Mouse (Mus musculus) brain, adult 2 months (tissue): Measurements from ENCODE around the gene Prkd2.
A peak's percentile ranks its signal among the peaks of the same experiment; 100 is the strongest.

Source experiments
- DNase-seq: peaks from one replicate; pipeline ENCODE4 v3.0.0; 2011; ENCODE audit warnings: low read depth, low spot score

Prkd2 gene

DNA sequence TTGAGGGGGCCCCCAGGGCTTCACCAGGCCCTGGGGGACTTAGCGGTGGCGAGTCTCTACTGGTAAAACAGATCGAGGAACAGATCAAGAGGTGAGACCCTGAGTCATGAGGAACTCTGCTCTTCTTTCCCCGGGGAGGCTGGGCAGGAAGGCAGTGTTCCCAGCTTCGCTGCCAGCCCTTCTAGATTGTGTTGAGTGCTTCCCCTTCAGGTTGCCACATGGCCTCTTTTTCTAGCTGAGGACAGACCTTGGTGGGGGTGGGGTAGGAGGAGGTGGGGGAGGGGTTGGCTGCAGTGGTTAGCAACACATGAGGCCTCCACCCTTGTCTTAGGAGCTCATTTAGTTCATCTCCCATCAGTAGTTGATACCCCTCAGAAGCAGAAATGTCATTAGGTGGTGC lies 16.1 kb upstream of the Prkd2 start:
- no peak for DNase-seq

DNA sequence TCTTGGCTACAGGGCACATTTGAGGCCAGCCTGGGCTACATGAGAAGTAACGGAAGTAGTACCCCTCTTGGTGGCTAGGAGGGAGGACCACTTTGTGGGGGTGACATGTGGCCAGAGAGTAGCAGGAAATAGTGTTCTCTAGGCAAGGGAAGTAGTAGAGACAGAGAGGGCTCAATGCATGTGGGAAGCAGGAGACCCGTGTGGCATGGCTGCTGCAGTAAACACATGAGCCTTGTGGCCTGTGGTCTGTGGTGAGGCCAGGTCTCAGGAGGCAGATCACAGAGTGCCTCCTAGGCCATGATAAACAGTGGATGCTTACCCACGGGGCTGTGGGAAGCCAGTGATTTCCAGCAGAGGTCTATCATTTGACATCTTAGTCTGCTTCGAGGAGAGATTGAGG lies 15.4 kb upstream of the Prkd2 start:
- no peak for DNase-seq

DNA sequence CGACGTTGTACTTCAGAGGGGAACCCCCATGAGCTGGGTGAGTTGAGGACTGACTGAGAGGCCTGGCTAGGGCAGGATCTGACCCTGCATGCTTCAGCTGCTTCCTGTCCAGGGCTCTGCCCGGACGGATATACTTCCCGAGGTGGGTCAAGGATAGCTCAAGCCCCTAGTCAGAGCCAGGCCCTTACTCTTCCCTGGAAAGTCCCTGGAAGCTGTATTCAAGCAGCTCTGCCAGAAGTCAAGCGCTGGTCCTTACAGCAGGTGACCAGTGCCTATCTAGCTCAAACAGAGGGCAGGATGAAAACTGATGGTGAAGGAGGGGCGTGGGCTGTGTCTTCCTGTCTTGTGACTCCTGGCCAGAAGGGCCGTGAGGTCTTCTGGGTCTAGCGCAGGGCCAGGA lies 12.3 kb upstream of the Prkd2 start:
- no peak for DNase-seq

DNA sequence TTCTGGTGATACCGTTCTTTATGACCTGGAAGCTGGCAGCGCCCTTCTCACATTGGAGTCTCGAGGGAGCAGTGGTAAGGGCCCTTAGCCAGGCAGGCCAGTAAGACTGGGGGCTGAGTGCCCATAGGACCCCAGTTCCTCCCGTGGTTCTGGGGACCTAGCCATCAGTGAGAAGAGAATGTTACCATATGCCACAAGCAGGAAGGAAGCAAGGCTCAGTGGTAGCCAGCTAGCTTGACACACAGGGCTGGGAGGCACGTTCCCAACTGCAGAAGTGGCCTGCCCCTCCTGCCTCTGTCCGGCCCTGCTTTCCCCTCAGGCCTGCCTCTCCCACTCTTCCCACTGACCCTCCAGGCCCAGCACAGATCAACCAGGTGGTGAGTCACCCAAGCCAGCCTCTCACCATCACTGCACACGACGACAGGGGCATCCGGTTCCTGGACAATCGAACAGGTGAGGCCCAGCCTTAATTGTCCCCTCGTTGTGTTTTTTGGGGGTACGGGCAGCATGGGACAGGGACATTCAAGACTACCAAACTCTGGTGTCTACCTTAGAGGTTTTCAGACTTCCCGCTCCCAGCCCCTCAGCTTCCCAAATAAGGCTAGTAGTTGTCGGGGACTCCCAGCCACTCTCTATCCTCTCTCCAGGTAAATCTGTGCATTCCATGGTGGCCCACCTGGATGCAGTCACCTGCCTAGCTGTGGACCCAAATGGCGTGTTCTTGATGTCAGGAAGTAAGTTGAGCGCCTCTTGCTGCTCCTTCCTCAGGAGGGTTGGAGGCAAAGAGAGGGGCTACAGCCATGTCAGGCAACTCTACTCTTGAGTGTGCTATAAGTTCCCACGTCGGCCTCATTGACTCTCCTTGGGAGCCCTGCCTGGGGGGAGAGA lies 4.5 kb upstream of the Prkd2 start:
- no peak for DNase-seq

DNA sequence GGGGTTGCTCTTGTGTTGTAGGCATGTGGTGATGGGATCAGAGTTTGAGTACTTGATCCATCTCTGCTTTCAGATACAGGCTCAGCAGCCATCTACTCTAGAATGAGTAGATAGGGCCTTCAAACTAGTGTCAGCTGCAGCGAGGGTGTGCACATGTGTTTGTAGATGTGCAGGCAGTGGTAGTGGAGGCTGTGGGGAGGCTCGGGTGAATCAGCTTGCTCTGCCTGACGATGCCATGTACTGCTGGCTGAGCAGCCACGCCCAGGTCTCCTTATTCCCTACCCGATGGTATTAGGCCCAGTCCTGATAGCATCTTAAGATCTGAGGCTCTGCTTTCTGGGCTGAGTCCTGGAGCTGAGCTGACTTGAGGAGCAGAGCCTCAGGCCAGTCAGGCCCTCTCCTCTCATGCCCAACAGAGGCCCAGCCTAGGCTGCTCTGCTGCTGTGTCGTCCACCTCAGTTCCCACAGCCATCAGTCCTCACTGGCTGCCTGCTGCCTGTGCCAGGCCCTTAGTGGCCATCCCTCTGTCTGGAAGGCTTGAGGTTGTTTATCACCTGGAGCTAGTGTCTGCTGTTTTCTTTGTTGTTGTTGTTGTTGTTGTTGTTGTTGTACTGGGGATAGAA lies 3.8 kb upstream of the Prkd2 start:
- DNase-seq, result peak; percentile 74

DNA sequence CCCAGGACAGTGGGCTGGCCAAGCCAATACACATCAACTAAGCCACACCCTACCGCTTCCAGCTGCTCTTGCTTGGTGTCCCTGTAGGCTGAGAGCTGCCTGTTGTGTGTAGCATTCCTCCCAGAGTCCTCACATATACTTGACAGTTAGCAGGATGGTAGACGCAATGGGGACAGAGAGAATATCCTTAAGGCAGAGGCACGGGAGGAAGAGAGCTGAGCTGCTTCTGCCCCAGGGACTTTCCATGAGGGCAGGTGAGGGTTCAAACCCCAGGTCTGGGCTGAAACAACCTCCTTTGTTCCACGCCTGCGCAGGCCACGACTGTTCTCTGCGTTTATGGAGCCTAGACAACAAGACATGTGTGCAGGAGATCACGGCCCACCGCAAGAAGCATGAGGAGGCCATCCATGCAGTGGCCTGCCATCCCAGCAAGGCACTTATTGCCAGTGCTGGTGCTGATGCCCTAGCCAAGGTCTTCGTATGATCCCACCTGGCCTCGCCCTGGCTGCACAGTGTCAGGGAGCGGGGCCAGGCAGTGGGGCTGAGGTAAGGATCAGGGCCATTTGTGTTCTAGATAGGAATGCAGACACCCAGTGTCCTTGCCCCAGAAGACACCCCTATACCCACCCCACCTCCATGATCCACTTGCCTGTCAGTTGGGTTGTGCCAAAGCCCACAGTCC lies 3.1 kb upstream of the Prkd2 start:
- DNase-seq, result no peak

DNA sequence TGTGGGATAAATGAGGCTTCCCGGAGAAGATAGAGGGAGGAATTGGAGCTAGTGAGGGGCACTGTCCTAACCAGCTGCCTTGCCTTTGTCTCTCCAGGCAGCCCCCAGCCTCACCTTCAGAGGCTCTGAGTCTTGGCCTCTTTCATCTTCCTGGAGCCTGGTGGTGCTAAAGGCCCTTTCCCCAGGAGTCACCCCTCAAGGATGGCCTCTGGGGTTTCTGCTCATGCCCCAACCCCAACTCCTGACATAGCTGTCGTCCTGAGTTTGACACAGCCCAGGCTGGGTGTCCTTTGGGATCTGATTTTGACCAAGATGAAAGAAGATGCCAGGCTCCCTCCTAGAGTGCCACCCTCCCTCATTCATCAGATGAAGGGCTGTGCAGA lies 2.6 kb upstream of the Prkd2 start:
- no peak for DNase-seq

DNA sequence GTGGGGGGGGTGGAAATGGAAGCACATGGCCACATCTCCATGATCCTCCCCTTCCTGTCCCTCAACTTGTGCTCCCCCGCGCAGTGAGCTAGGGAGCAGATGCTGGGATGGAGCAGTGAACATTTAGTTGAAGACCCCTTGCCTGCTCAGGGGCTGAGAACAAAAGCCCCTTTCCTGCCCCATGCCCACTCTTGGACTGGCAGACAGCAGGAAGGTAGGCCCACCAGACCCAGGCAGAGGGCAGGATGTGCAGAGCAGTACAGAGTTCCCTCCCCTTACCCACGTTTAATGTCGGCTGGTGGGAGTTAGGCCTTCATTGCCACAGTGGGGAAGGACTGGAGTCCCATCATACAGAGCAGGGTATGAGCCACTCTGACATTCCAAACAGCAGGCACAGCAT lies 1.6 kb upstream of the Prkd2 start:
- no peak for DNase-seq

DNA sequence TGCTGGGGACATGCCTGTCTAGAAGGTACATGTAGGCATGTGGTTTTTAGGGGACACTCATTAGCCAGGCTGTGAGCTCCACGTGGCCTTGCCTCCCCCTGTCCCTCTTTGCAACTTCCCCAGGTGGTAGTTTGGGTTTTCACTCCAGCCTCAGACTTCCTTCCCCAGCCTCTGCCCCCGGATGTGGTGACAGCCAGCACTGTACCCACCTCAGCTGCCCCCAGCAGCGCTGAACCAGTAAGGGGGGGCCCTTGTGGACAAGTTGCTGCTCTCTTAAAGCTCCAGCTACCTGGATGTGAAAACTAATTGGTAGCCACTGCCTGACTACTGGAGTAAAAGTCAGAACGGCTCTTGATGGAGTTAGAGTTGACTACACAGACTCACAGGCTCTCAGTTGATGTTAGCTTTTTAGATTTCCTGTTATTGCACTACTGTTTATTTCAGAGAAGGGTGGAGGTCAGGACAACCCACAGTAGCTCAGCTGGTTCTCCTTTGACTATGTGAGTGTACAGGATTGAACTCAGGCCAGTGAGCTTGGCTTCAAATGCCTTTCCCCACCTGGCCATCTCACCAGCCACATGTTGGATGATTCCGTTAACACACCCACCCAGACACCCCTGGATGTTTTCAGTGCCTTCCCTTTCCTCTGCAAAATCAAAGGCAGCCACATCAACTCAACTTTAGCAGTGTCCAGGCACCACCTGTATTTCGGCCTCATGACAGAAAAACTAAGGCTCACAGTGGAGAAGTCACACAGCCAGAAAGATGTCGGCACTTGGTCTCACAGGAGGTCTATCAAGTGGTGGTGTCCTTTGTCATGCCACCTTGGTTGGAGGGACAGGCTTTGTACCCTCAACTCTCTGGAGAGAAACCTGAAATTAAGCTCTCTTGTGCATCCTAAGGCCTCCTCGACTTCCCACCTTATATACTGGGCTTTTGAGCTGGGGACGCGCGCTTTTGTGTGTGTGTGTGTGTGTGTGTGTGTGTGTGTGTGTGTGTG lies 841 bp upstream of the Prkd2 start:
- no peak for DNase-seq

DNA sequence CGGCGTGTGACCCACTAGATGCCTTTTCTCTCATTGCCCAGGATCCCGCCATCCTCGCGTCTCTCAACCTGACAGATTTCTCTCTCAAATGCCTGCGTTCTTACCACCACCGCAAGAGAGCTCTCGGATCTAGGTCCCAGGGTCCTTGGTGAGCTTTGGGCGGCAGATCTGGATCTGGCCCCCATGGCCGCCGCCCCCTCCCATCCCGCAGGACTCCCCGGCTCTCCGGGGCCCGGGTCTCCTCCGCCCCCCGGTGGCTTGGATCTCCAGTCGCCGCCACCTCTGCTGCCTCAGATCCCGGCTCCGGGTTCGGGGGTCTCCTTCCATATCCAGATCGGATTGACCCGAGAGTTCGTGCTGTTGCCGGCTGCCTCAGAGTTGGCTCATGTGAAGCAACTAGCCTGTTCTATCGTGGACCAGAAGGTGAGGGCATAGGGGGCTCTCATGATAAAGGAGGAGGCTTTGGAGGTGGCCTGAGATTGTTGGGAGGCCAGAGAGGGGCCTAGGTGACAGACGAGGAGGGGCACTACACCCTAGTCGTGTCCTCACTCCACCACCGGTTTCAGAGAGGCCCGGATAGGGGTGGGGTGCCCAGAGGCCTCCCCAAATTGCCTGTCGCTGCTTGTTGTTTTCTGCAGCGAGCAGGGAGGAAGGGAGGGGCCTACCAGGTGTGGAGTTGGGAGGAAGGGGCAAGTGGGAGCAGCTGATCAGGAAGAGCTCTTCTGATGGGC lies 904 bp downstream of the Prkd2 start:
- no peak for DNase-seq

DNA sequence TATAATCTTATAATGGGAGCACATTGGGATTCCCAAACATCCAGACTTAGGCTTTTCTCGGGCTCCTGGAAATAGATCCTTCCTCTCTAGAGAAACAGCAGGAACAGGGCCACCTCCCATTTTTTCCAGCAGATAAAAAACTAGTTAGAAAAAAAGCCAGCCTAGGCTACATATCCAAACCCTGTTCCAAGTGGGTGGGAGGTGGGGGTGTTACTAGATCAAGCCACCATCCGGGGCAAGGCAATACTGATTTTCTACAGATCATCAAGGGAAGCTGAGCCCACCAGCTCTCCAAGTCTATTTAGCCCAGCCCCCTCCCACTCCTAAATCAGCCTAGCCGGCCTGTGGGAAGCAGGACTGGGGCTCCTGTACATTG lies 2.0 kb downstream of the Prkd2 start:
- DNase-seq, result peak; percentile 42

DNA sequence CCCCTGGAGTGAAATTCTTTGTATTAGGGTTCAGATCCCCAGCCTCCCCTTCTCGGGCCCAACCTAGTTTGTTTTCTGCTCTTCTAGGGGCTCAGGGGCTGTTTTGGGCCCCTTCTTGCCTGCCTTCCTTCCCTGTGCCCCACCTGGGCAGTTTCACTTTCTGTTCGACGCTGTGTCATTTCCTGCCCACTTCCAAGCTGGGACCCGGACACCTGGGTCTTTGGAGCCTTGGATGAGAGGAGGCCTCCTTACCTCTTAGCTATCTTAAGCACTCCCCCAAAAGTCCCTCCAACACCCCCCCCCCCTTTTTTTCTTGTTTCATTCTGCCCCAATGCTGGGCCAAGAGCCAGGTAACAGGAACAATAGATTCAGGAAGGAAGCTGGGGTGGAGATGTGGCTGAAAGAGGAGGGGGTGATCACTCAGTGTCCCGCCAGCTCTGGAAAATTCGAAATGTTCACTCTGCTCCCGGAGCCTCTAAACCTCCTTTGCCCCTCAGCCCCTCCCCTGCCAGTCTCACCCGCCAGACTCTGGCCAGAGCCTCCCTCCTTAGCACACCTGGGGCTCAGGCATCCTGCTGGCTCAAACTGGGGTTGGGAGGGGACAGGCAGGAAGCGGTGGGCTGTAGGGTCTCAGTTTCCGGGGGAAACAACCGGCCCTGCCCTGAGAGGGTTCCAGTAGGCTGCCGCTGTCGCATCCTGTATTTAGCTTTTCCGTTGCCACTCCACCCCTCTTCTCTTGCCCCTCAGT lies 2.5 kb downstream of the Prkd2 start:
- no peak for DNase-seq

DNA sequence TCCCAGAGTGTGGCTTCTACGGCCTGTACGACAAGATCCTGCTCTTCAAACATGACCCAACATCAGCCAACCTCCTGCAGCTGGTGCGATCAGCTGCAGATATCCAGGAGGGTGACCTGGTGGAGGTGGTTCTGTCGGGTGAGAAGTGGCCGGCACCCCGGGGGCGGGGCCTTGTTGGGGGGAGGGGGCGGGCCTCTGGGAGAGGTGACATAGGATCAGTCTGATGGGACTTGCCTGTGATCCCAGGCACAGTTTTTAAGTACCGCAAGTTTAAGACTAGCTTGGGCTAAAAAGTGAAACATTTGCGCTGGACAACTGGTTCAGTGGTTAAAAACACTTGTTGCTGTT lies 3.1 kb downstream of the Prkd2 start:
- no peak for DNase-seq

DNA sequence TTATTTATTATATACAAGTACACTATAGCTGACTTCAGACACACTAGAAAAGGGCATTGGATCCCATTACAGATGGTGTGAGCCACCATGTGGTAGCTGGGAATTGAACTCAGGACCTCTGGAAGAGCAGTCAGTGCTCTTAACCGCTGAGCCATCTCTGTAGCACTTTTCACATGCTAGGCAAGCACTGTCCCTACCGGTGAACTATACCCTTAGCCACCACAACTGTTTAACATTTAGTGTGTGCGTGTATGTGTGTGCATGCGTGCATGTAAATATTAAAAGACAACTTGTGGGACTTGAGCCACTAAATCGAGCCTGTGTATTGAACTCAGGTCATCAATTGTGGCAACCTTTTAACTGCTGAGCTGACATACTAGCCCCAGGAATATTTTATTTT lies 4.1 kb downstream of the Prkd2 start:
- no peak for DNase-seq

DNA sequence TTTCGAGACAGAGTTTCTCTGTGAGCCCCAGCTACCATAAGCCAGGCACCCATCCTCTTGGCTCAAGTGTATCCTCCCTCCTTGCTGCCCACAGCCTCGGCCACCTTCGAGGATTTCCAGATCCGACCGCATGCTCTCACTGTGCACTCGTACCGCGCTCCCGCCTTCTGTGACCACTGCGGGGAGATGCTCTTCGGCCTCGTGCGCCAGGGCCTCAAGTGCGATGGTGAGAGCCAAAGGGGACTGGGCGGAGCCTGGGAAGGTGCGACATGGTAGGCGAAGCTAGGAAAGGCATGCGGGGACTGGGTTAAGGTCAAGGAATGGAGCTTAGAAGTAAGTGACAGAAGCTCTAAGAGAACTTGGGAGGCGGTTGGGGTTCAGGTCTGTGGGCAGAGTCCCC lies 4.8 kb downstream of the Prkd2 start:
- no peak for DNase-seq

DNA sequence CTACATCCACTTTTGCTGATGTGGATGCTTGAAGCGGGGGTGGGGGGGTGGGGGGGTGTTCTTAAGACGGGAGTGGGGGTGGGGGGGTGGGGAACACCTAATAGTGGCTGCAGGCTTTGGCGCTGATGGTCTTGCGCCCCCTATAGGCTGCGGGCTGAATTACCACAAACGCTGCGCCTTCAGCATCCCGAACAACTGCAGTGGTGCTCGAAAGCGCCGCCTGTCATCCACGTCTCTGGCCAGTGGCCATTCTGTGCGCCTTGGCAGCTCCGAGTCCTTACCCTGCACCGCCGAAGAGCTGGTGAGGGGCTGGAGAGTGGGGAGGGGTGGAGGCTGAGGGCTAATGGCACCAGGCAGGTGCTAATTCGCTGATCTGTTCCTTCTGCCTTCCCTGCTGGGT lies 5.9 kb downstream of the Prkd2 start:
- DNase-seq, result peak; percentile 82

DNA sequence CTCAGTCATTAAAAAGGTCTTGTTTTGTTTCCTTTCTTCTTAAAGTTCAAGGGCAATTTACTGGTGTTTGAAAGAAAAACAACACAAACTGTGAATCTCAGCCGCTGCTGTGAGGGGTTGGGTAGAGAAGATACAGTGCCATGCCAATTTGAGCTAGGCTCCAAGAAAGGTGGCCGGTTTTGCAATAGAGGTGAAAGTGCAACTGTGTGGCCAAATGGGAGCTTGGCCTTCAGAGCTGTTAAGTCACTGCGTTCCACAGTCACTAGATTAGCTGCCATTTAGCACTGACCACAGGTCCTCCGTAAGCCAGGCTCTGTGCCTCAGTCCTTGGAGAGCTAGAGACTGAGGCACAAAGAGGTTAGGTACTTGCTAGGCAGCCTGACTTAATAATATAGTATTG lies 8.9 kb downstream of the Prkd2 start:
- no peak for DNase-seq

DNA sequence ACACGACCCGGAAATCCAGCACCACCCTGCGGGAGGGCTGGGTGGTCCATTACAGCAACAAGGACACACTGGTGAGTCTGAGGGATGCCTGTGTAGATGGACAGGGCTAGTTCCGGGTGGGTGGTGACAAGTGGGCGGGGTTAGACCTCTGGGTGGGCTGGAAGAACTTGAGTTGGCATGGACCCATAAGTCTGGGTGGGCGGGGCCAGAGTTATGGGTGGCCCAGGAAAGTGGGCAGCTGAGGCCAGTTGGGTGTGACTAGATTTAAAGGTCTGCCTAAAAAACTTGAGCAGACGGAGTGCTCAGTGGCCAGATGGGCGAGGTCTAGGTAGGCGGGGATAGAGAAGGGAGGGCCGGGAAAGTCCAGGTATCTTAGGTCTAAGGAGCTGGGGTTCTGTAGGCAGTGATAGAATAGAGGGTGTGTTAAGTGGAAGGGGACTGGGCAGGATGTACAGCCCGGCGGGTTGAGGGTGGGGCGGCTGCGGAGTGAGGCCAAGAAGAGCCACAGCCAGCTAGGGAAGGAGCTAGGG lies 10.7 kb downstream of the Prkd2 start:
- DNase-seq, result peak; percentile 43

DNA sequence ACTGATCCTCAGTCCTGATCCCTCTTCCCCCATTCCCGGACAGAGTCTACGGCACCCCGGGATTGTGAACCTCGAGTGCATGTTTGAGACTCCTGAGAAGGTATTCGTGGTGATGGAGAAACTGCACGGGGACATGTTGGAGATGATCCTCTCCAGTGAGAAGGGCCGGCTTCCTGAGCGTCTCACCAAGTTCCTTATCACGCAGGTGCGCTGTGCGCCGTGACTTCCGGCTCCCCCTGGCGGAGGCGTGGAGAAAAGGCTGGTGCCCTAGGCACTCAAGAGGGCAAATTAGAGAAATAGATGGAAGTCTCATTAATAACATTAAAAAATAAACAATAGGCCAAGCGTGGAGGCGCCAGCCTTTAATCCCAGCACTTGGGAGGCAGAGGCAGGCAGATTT lies 15.6 kb downstream of the Prkd2 start:
- DNase-seq, result peak; percentile 73
